In genomic region chr6:91212571-91212970, GRCm38 (mm10) we compare ENCODE assay signal across 8 mouse cellular contexts. TPM values are rescaled to one million over a fixed set of nuclear protein-coding genes. Genes with fewer than 3 reads are reported as not detected.
DNase-seq lines count a peak whose midpoint lies in the region; ATAC-seq lines count a peak whose summit lies in the region.

No protein-coding gene starts in this region.

- peak overlapping the region; percentile 60 for H3K4me2 ChIP-seq in hindbrain, embryonic 15.5 days
- peak overlapping the region; percentile 47 for H3K4me2 ChIP-seq in liver, embryonic 13.5 days
- peak overlapping the region; percentile 62 for H3K4me2 ChIP-seq in neural tube, embryonic 12.5 days (replicated peaks)

- WGBS in hindbrain, embryonic 15.5 days, result 1% methylated on average over 29 of the region's 29 CpGs
- WGBS in liver, embryonic 13.5 days (ENCODE audit: insufficient replicate concordance), result 1% methylated on average over 29 of the region's 29 CpGs
- WGBS in neural tube, embryonic 12.5 days, result under 1% methylated on average over 29 of the region's 29 CpGs

- no peak overlapping the region for H3K27ac ChIP-seq in hindbrain, embryonic 15.5 days (replicated peaks)
- H3K27ac ChIP-seq in liver, embryonic 13.5 days, result no peak overlapping the region
- no peak overlapping the region for H3K27ac ChIP-seq in neural tube, embryonic 12.5 days

- peak overlapping the region; percentile 14; the same call in 1 of the 2 replicates for H3K9ac ChIP-seq in hindbrain, embryonic 15.5 days
- H3K9ac ChIP-seq in liver, embryonic 13.5 days, result no peak overlapping the region; the same call in 1 of the 2 replicates
- peak overlapping the region; percentile 53 for H3K9ac ChIP-seq in neural tube, embryonic 12.5 days

- DNase-seq in layer of hippocampus, adult 11-12 months (ENCODE audit: low spot score), result peak; percentile 44
- no peak for DNase-seq in layer of hippocampus, postnatal 14 days (ENCODE audit: low spot score in 2 of 2)
- peak; percentile 31 for DNase-seq in c-Kit-positive CD71-negative TER-119-negative erythroid progenitor cells, embryonic 14.5 days (ENCODE audit: low read depth)
- peak; percentile 77 for DNase-seq in gastrocnemius, postnatal 10 days
- peak; percentile 29 for DNase-seq in liver, embryonic 13.5 days
- no peak for DNase-seq in cerebellum, adult 11 months

- H3K4me1 ChIP-seq in hindbrain, embryonic 15.5 days (replicated peaks), result peaks cover 15% of the 10 kb centered on the region
- peaks cover 7% of the 10 kb centered on the region; the same call in 1 of the 2 replicates for H3K4me1 ChIP-seq in liver, embryonic 13.5 days (replicated peaks)
- H3K4me1 ChIP-seq in neural tube, embryonic 12.5 days, result peaks cover 8% of the 10 kb centered on the region

- H3K27me3 ChIP-seq in hindbrain, embryonic 15.5 days, result 0 out of 2 replicates have a peak, but pooled peaks cover 10% of the 10 kb centered on the region
- H3K27me3 ChIP-seq in liver, embryonic 13.5 days, result peaks cover 55% of the 10 kb centered on the region
- H3K27me3 ChIP-seq in neural tube, embryonic 12.5 days (replicated peaks), result peaks cover 14% of the 10 kb centered on the region

- no peaks in the 10 kb centered on the region for H3K36me3 ChIP-seq in hindbrain, embryonic 15.5 days
- H3K36me3 ChIP-seq in liver, embryonic 13.5 days, result no peaks in the 10 kb centered on the region
- H3K36me3 ChIP-seq in neural tube, embryonic 12.5 days, result no peaks in the 10 kb centered on the region

- peak overlapping the region; percentile 34 for H3K4me3 ChIP-seq in hindbrain, embryonic 15.5 days
- H3K4me3 ChIP-seq in liver, embryonic 13.5 days (replicated peaks), result peak overlapping the region; percentile 28
- peak overlapping the region; percentile 34 for H3K4me3 ChIP-seq in neural tube, embryonic 12.5 days

- ATAC-seq in hindbrain, embryonic 15.5 days (ENCODE audit: low FRiP score, low read depth), result peak; percentile 68
- ATAC-seq in liver, embryonic 13.5 days (ENCODE audit: low read depth), result peak; percentile 70
- peak; percentile 58 for ATAC-seq in neural tube, embryonic 12.5 days (ENCODE audit: low FRiP score, low read depth)

- H3K9me3 ChIP-seq in hindbrain, embryonic 15.5 days, result no peaks in the 10 kb centered on the region
- no peaks in the 10 kb centered on the region for H3K9me3 ChIP-seq in liver, embryonic 13.5 days (replicated peaks)
- H3K9me3 ChIP-seq in neural tube, embryonic 12.5 days, result no peaks in the 10 kb centered on the region

RNA-seq across cellular contexts. Expression of gene Fbln2, which starts 0.3 kb away (rescaled TPM):
- total RNA-seq in layer of hippocampus, postnatal 14 days (2021), result 10 to 100 TPM; 11.4 to 13.1 TPM
- total RNA-seq in gastrocnemius, postnatal 10 days (2021), result 10 to 100 TPM; 63.3 to 73.2 TPM
- polyA plus RNA-seq in hindbrain, embryonic 15.5 days (2015; fragmentation: Nextera tagmentation; extraction: Ambion mirVana), result 28.7 and 29.0 TPM in 2 replicates
- 8.7 and 8.8 TPM in 2 replicates for polyA plus RNA-seq in liver, embryonic 13.5 days (2015; fragmentation: Nextera tagmentation; extraction: Ambion mirVana)
- polyA plus RNA-seq in neural tube, embryonic 12.5 days (2016; fragmentation: Nextera tagmentation; extraction: Ambion mirVana), result 30.4 and 30.7 TPM in 2 replicates

RNA-seq across cellular contexts. Expression of gene Hdac11, which starts 56.1 kb away (rescaled TPM):
- total RNA-seq in layer of hippocampus, postnatal 14 days (2021), result 100 to 1,000 TPM; 112 to 113 TPM
- 10 to 100 TPM; 14.1 to 17.2 TPM for total RNA-seq in gastrocnemius, postnatal 10 days (2021)
- polyA plus RNA-seq in hindbrain, embryonic 15.5 days (2015; fragmentation: Nextera tagmentation; extraction: Ambion mirVana), result 43.4 and 44.4 TPM in 2 replicates
- polyA plus RNA-seq in liver, embryonic 13.5 days (2015; fragmentation: Nextera tagmentation; extraction: Ambion mirVana), result 5.6 and 6.0 TPM in 2 replicates
- polyA plus RNA-seq in neural tube, embryonic 12.5 days (2016; fragmentation: Nextera tagmentation; extraction: Ambion mirVana), result 19.1 and 20.5 TPM in 2 replicates

Comparison
In these comparisons a context has a peak if more than half of its experiments do, and no peak if none do; other contexts are left out.
1. DNase-seq: peak in layer of hippocampus, adult 11-12 months (single experiment), c-Kit-positive CD71-negative TER-119-negative erythroid progenitor cells, embryonic 14.5 days (single experiment), gastrocnemius, postnatal 10 days (single experiment) and liver, embryonic 13.5 days (single experiment); none in layer of hippocampus, postnatal 14 days (0 of 2) and cerebellum, adult 11 months (single experiment).
2. Peak in every context shown above with its lines, with median percentiles within 50 percentile points of each other: ATAC-seq, H3K4me2 ChIP-seq and H3K4me3 ChIP-seq.